In the genomic region with DNA sequence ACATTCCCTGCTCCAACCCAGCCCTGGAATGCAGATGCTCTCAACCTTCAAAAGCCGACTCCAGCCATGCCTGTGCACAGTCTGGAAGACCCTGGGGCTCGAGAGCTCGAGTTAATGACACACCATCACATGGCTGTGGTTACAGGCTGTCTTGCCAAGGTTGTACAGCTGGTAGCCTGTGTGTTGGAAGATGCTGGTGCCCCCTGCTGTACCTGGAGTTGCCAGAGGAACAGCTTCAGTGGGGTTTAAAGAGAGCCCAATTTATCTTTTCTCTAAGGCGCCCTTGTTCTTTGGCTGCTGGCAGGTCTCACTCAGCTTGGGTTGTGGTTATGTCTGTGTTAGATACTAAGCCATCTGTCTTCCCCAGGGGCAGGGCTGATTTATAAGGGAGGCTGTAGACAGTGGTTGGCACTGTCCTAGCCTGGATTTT, we compare ENCODE assay signal across 9 mouse cellular contexts.
DNase-seq lines count a peak whose midpoint lies in the region; ATAC-seq lines count a peak whose summit lies in the region.
"Had no signal": no experiment of that assay in that cellular context is flagged by ENCODE, and none has a peak within 500 bp of the region (broad histone marks: within the 10 kb centered on the region; RNA-seq: fewer than 3 reads in every experiment).

No protein-coding gene starts in this region.

- no peak overlapping the region for H3K4me3 ChIP-seq in forebrain, embryonic 13.5 days
- H3K4me3 ChIP-seq in forebrain, embryonic 11.5 days (ENCODE audit: low read depth, low read length), result no peak overlapping the region
- no peak overlapping the region for H3K4me3 ChIP-seq in hindbrain, embryonic 16.5 days (ENCODE audit: low read length)
- no peak overlapping the region for H3K4me3 ChIP-seq in midbrain, embryonic 13.5 days (replicated peaks)

- no peaks in the 10 kb centered on the region for H3K27me3 ChIP-seq in forebrain, embryonic 13.5 days
- H3K27me3 ChIP-seq in forebrain, embryonic 11.5 days (ENCODE audit: control insufficient read depth, insufficient read depth, low read length), result no peaks in the 10 kb centered on the region
- no peaks in the 10 kb centered on the region for H3K27me3 ChIP-seq in hindbrain, embryonic 16.5 days (replicated peaks; ENCODE audit: control insufficient read depth, insufficient read depth, low read length)
- no peaks in the 10 kb centered on the region for H3K27me3 ChIP-seq in midbrain, embryonic 13.5 days

- WGBS in forebrain, embryonic 13.5 days, result 50% methylated on average over 4 of the region's 4 CpGs
- WGBS in forebrain, embryonic 11.5 days, result 62% methylated on average over 4 of the region's 4 CpGs
- WGBS in hindbrain, embryonic 16.5 days, result 22% methylated on average over 4 of the region's 4 CpGs
- 56% methylated on average over 4 of the region's 4 CpGs for WGBS in midbrain, embryonic 13.5 days

- ATAC-seq in forebrain, embryonic 13.5 days, result peak; percentile 86
- ATAC-seq in forebrain, embryonic 11.5 days (replicated peaks; ENCODE audit: low FRiP score), result no peak
- peak; percentile 98 for ATAC-seq in hindbrain, embryonic 16.5 days
- ATAC-seq in midbrain, embryonic 13.5 days, result peak; percentile 84

- H3K4me2 ChIP-seq in forebrain, embryonic 13.5 days, result no peak overlapping the region
- no peak overlapping the region for H3K4me2 ChIP-seq in forebrain, embryonic 11.5 days (ENCODE audit: low read depth, low read length, severe bottlenecking)
- H3K4me2 ChIP-seq in hindbrain, embryonic 16.5 days (ENCODE audit: low read length), result no peak overlapping the region
- H3K4me2 ChIP-seq in midbrain, embryonic 13.5 days (replicated peaks), result no peak overlapping the region

- H3K36me3 ChIP-seq in forebrain, embryonic 13.5 days (ENCODE audit: poor library complexity, severe bottlenecking), result no peaks in the 10 kb centered on the region
- H3K36me3 ChIP-seq in forebrain, embryonic 11.5 days (ENCODE audit: control insufficient read depth, insufficient read depth, low read length), result no peaks in the 10 kb centered on the region
- H3K36me3 ChIP-seq in hindbrain, embryonic 16.5 days (ENCODE audit: control insufficient read depth, insufficient read depth, low read length), result no peaks in the 10 kb centered on the region
- no peaks in the 10 kb centered on the region for H3K36me3 ChIP-seq in midbrain, embryonic 13.5 days
- H3K36me3 ChIP-seq: G1E had no signal

- DNase-seq in forebrain, embryonic 11.5 days (ENCODE audit: low spot score), result no peak
- peak; percentile 6 to 19 for DNase-seq in cerebellum, postnatal 25 days
- peak; percentile 25 to 42 for DNase-seq in thymus, postnatal 10 days (ENCODE audit: low spot score in 2 of 2)
- DNase-seq in ovary, postnatal 36 days (ENCODE audit: low spot score), result no peak
- no peak for DNase-seq in natural killer cell, adult 2 months (ENCODE audit: low spot score in 2 of 2)

- H3K27ac ChIP-seq in forebrain, embryonic 13.5 days, result no peak overlapping the region
- no peak overlapping the region for H3K27ac ChIP-seq in forebrain, embryonic 11.5 days (ENCODE audit: low read depth, low read length)
- H3K27ac ChIP-seq in hindbrain, embryonic 16.5 days (ENCODE audit: low read depth, low read length), result peak overlapping the region; percentile 54
- H3K27ac ChIP-seq in midbrain, embryonic 13.5 days, result peak overlapping the region; percentile 58

- H3K4me1 ChIP-seq in forebrain, embryonic 13.5 days, result peaks cover 10% of the 10 kb centered on the region
- no peaks in the 10 kb centered on the region for H3K4me1 ChIP-seq in forebrain, embryonic 11.5 days (replicated peaks; ENCODE audit: control insufficient read depth, insufficient read depth, low read length)
- H3K4me1 ChIP-seq in hindbrain, embryonic 16.5 days (ENCODE audit: control insufficient read depth, insufficient read depth, low read depth, low read length), result peaks cover 12% of the 10 kb centered on the region
- peaks cover 17% of the 10 kb centered on the region for H3K4me1 ChIP-seq in midbrain, embryonic 13.5 days (replicated peaks)

- no peak overlapping the region for H3K9ac ChIP-seq in forebrain, embryonic 13.5 days
- H3K9ac ChIP-seq in forebrain, embryonic 11.5 days (ENCODE audit: low read length), result no peak overlapping the region
- H3K9ac ChIP-seq in hindbrain, embryonic 16.5 days (ENCODE audit: low read depth, low read length), result no peak overlapping the region
- H3K9ac ChIP-seq in midbrain, embryonic 13.5 days (replicated peaks), result no peak overlapping the region

- H3K9me3 ChIP-seq in forebrain, embryonic 13.5 days (replicated peaks), result no peaks in the 10 kb centered on the region
- no peaks in the 10 kb centered on the region for H3K9me3 ChIP-seq in forebrain, embryonic 11.5 days (ENCODE audit: control insufficient read depth, low read length)
- no peaks in the 10 kb centered on the region for H3K9me3 ChIP-seq in hindbrain, embryonic 16.5 days (ENCODE audit: control insufficient read depth, low read length)
- no peaks in the 10 kb centered on the region for H3K9me3 ChIP-seq in midbrain, embryonic 13.5 days
- H3K9me3 ChIP-seq: G1E had no signal

Comparison
In these comparisons a context has a peak if more than half of its experiments do, and no peak if none do; other contexts are left out.
1. H3K27ac ChIP-seq: peak in hindbrain, embryonic 16.5 days (single experiment) and midbrain, embryonic 13.5 days (single experiment); none in forebrain, embryonic 13.5 days (single experiment) and forebrain, embryonic 11.5 days (single experiment).
2. DNase-seq: peak in cerebellum, postnatal 25 days (2 of 2) and thymus, postnatal 10 days (2 of 2); none in forebrain, embryonic 11.5 days (single experiment), ovary, postnatal 36 days (single experiment) and natural killer cell, adult 2 months (0 of 2).